Mouse (Mus musculus) forebrain, embryonic 15.5 days (tissue): ENCODE results near the gene Otud3. TPM values are rescaled to one million over a fixed set of nuclear protein-coding genes. Genes with fewer than 3 reads are reported as not detected.
"Not testable (repeated sequence)": the region's sequence is repeated elsewhere in the genome, so short reads cannot be mapped to it uniquely, and the experiment has no call there.

Experiments used
- ATAC-seq: fragments of 200-750 bp; cut with Nextera tagmentation; replicated peaks from 2 replicates; pipeline ENCODE4 v1.8.0; 2017; ENCODE audit warnings: mild to moderate bottlenecking, moderate TSS enrichment, moderate library complexity
- H3K27ac ChIP-seq: fragments of 300-500 bp; sonication (generic); replicated peaks from 2 replicates; pipeline ENCODE4 v1.5.1; 2015; ENCODE audit warnings: mild to moderate bottlenecking, inconsistent platforms
- H3K27me3 ChIP-seq: fragments of 300-500 bp; sonication (generic); 2 replicates; pipeline ENCODE4 v1.6.1; 2015; ENCODE audit warnings: inconsistent platforms
- H3K36me3 ChIP-seq: fragments of 300-500 bp; sonication (generic); 2 replicates; pipeline ENCODE4 v1.6.1; 2015; ENCODE audit warnings: mild to moderate bottlenecking, inconsistent platforms
- H3K4me1 ChIP-seq: fragments of 300-500 bp; sonication (generic); 2 replicates; pipeline ENCODE4 v1.6.1; 2015; ENCODE audit warnings: inconsistent platforms
- H3K4me2 ChIP-seq: fragments of 300-500 bp; sonication (generic); replicated peaks from 2 replicates; pipeline ENCODE4 v1.6.1; 2015; ENCODE audit warnings: mild to moderate bottlenecking, inconsistent platforms
- H3K4me3 ChIP-seq: fragments of 300-500 bp; sonication (generic); 2 replicates; pipeline ENCODE4 v1.5.1; 2015; ENCODE audit warnings: mild to moderate bottlenecking, inconsistent platforms
- H3K9ac ChIP-seq: fragments of 300-500 bp; sonication (generic); replicated peaks from 2 replicates; pipeline ENCODE4 v1.6.1; 2015; ENCODE audit warnings: mild to moderate bottlenecking, inconsistent platforms
- H3K9me3 ChIP-seq: fragments of 300-500 bp; sonication (generic); 2 replicates; pipeline ENCODE4 v1.6.1; 2016; ENCODE audit warnings: inconsistent platforms
- WGBS: fragments of 180-500 bp; shearing (Covaris S2); methylation state at CpG from one replicate; pipeline ENCODE4 v1.1.7; 2015; ENCODE audit warnings: mixed read lengths; 5-methylcytosine and 5-hydroxymethylcytosine counted together
- polyA plus RNA-seq: library from polyadenylated mRNA; unstranded; fragments of >200 nt; fragmentation: Nextera tagmentation; extraction: Ambion mirVana; gene quantifications from 2 replicates; pipeline ENCODE4 v1.2.1, GENCODE M21; 2015

Gene Otud3
- polyA plus RNA-seq, 1 experiment from 2014 or later = 2.7 TPM

- Histone ChIP-seq H3K9ac (no peak overlapping the region), H3K27ac (no peak overlapping the region), H3K9me3 (no peaks in the 10 kb centered on the region), H3K4me3 (no peak overlapping the region), H3K27me3 (no peaks in the 10 kb centered on the region), H3K36me3 (no peaks in the 10 kb centered on the region), H3K4me1 (0 out of 2 replicates have a peak, but pooled peaks cover 6% of the 10 kb centered on the region), H3K4me2 (no peak overlapping the region)
- 13% methylated on average over 6 of the region's 6 CpGs for WGBS
- ATAC-seq = no peak
Measured at GRCm38 (mm10) chr4:138884261-138884660, 29.5 kb downstream of the Otud3 start.

DNA sequence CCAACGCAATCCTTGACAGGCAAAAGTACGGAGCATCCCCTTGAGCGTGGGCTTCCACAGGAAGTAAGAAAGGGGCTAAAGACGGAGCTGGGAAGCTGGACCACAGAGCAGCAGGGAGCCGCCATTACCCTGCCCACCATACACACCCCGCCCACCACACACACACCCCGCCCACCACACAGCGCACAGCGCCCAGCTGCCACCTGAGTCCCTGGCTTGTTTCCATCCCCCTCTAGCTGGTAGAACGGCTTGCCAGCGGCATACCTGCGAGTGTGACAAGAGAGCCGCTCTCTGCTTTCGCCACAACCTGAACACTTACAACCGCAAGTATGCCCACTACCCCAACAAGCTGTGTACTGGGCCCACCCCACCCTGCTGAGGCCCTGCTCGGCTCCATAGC, 31.6 kb downstream of the Otud3 start:
- peak overlapping the region; percentile 10; the same call in 1 of the 2 replicates for H3K4me2 ChIP-seq
- H3K27ac ChIP-seq = no peak overlapping the region
- no peaks in the 10 kb centered on the region for H3K36me3 ChIP-seq
- H3K9me3 ChIP-seq = no peaks in the 10 kb centered on the region
- WGBS = 12% methylated on average over 16 of the region's 16 CpGs
- no peak overlapping the region for H3K4me3 ChIP-seq
- H3K9ac ChIP-seq = no peak overlapping the region
- ATAC-seq = no peak
- no peaks in the 10 kb centered on the region for H3K27me3 ChIP-seq
- H3K4me1 ChIP-seq = 0 out of 2 replicates have a peak, but pooled peaks cover 6% of the 10 kb centered on the region

GRCm38 (mm10) chr4:138880811-138881584, 32.7 kb downstream of the Otud3 start:
- no peak overlapping the region for H3K4me2 ChIP-seq
- no peaks in the 10 kb centered on the region for H3K36me3 ChIP-seq
- no peak for ATAC-seq
- H3K27me3 ChIP-seq = no peaks in the 10 kb centered on the region
- no peak overlapping the region for H3K27ac ChIP-seq
- no peak overlapping the region for H3K4me3 ChIP-seq
- WGBS = 81% methylated on average over 7 of the region's 7 CpGs
- no peak overlapping the region for H3K9ac ChIP-seq
- H3K9me3 ChIP-seq = no peaks in the 10 kb centered on the region
- 0 out of 2 replicates have a peak, but pooled peaks cover 6% of the 10 kb centered on the region for H3K4me1 ChIP-seq

DNA sequence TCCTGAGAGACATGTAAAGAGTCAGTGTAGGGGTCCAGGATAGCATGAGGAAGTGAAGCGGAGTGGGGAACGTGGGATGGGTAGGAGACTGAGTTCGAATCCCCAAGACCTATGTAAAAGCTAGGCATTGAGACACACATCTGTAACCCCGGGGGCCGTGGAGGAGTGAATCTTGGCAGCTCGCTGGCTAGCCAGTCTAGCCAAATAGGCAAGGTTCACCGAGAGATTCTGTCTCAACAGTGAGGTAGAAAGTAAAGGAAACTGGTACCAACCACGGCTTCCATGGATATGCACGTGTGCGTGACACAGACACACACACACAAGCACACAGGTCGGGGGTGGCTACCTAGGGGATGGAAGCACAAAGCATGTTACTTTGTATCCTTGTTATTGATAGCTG, 33.9 kb downstream of the Otud3 start:
- H3K4me2 ChIP-seq = no peak overlapping the region
- H3K36me3 ChIP-seq = no peaks in the 10 kb centered on the region
- ATAC-seq = no peak
- no peaks in the 10 kb centered on the region for H3K27me3 ChIP-seq
- H3K9ac ChIP-seq = no peak overlapping the region
- H3K4me1 ChIP-seq = 0 out of 2 replicates have a peak, but pooled peaks cover 6% of the 10 kb centered on the region
- no peak overlapping the region for H3K27ac ChIP-seq
- no peaks in the 10 kb centered on the region for H3K9me3 ChIP-seq
- H3K4me3 ChIP-seq = no peak overlapping the region
- 87% methylated on average over 11 of the region's 11 CpGs for WGBS

DNA sequence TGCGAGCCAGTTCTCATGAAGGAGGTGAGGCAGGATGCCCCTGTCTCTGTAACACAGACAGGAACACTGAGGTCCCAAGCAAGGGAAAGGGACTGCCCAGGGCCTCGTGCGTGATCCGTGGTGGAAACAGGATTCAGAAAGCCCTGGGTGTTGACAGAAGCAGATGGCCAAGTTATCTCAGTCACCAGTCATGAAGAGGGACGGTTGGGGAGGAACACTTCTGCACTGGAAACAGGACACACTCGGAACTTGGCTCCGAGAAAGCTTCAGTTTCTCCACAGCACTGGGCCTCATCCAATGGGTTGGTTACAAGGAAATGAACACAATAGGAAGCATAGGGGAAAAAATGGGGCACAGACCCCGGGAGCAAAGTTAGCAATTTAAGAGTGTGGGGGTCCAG, 35.0 kb downstream of the Otud3 start:
- Histone ChIP-seq H3K4me3 (no peak overlapping the region), H3K4me2 (no peak overlapping the region), H3K9me3 (no peaks in the 10 kb centered on the region), H3K9ac (no peak overlapping the region), H3K4me1 (0 out of 2 replicates have a peak, but pooled peaks cover 6% of the 10 kb centered on the region), H3K27me3 (no peaks in the 10 kb centered on the region), H3K36me3 (no peaks in the 10 kb centered on the region), H3K27ac (no peak overlapping the region)
- ATAC-seq = no peak
- 67% methylated on average over 8 of the region's 8 CpGs for WGBS

DNA sequence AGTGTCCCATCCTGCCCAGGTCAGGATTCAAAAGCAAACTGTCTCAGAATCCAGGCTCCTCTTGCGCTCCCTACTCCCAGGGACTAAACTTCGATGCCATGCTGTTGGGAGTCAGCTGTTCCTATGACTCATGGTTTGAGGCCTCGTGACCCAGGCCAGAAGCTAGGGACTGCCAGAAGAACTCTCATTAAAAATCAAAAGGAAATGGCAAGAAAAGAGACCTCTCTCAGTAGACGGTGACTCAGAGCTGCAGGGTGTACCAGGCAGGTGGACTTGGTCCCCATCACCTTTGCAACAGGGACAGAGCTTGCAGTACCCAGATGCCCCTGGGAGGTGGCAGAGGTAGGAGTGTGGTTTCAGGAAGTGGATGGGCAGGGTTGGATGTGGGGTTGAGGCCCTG, 36.0 kb downstream of the Otud3 start, which contains the start of gene Pla2g2e:
TSS of gene Pla2g2e (plus strand) at position 212 of the 400 bp plus-strand sequence.
- no peak within 1 kb of the TSS for H3K27ac ChIP-seq
- no peaks in the 10 kb centered on the region for H3K9me3 ChIP-seq
- H3K9ac ChIP-seq = no peak within 1 kb of the TSS
- 81% methylated on average over 4 of the region's 4 CpGs for WGBS
- no peak within 1 kb of the TSS for H3K4me3 ChIP-seq
- ATAC-seq = no peak
- H3K4me1 ChIP-seq = 0 out of 2 replicates have a peak, but pooled peaks cover 6% of the 10 kb centered on the region
- no peak within 1 kb of the TSS for H3K4me2 ChIP-seq
- no peaks in the 10 kb centered on the region for H3K27me3 ChIP-seq
- no peaks in the 10 kb centered on the region for H3K36me3 ChIP-seq

DNA sequence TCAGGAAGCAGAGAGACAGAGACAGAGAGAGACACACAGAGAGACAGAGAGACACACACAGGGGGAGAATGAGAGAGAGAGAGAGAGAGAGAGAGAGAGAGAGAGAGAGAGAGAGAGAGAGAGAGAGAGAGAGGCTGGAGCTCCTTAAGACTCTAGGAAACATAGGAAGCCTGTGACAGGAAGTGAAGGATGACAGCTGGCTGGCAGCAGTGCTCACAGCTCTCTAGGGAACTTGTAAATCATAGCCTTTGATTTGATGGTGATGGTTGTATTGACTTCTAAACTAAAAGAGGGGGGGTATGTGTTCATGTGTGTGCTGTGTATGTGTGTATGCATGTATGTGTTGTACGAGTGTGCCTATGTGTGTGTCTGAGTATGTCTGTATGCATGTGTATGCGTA, 37.8 kb downstream of the Otud3 start:
- Histone ChIP-seq H3K27ac (no peak overlapping the region), H3K9ac (no peak overlapping the region), H3K27me3 (no peaks in the 10 kb centered on the region), H3K4me2 (no peak overlapping the region), H3K4me3 (no peak overlapping the region), H3K9me3 (no peaks in the 10 kb centered on the region), H3K36me3 (no peaks in the 10 kb centered on the region), H3K4me1 (no peaks in the 10 kb centered on the region)
- no peak for ATAC-seq
- 99% methylated on average over 2 of the region's 2 CpGs for WGBS

- H3K4me1 ChIP-seq, ATAC-seq, H3K4me2 ChIP-seq, H3K4me3 ChIP-seq, H3K9ac ChIP-seq, H3K36me3 ChIP-seq, H3K27ac ChIP-seq, H3K9me3 ChIP-seq, H3K27me3 ChIP-seq: not testable (repeated sequence)
- WGBS = 71% methylated on average over 2 of the region's 2 CpGs
Measured at GRCm38 (mm10) chr4:138875275-138875674, 38.5 kb downstream of the Otud3 start.

DNA sequence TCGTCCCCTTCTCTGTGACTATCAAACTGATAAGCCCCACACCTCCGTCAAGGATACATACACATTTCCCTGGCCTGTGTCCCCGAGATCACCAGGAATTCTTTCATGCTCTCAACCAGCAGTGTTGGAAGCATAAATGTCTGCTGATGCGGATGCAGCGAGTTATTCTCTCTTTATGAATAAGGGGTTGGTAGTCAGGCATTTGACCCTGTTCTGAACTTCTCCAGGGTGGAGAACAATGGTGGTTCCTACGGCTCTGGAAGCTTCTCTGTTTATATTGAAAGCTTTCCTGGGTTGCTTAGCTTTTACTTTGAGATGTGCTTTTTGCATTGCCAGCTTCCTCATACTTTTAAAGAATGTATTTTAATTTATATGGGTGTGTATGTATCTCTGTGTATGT, 39.9 kb downstream of the Otud3 start, which contains the start of gene Gm13030:
TSS of gene Gm13030 (minus strand) at position 101 of the 400 bp plus-strand sequence.
- no peak within 1 kb of the TSS for H3K4me2 ChIP-seq
- H3K27ac ChIP-seq = no peak within 1 kb of the TSS
- no peaks in the 10 kb centered on the region for H3K9me3 ChIP-seq
- no peak within 1 kb of the TSS for H3K4me3 ChIP-seq
- H3K4me1 ChIP-seq = no peaks in the 10 kb centered on the region
- no peaks in the 10 kb centered on the region for H3K36me3 ChIP-seq
- ATAC-seq = no peak
- 84% methylated on average over 6 of the region's 6 CpGs for WGBS
- no peak within 1 kb of the TSS for H3K9ac ChIP-seq
- no peaks in the 10 kb centered on the region for H3K27me3 ChIP-seq

DNA sequence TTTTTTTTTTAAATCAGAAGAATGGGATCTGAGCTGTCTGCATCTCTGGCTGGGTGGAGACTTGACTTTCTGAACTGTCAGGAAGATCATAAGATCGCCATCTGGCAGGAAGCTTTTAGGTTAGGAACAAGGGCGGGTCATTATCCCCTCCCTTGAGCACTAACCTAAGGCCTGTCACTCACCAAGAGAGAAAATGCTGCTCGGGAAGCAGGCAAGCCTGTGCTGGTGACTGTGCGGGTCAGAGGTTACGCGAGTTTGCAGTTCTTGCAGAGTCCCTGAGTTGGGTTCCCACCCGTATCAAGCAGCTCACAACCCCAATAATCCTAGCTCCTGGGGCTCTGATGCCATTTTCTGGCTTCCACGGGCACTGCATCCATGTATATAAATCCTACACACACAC, 45.1 kb downstream of the Otud3 start:
- ATAC-seq = no peak
- Histone ChIP-seq H3K27me3 (no peaks in the 10 kb centered on the region), H3K36me3 (no peaks in the 10 kb centered on the region), H3K4me3 (no peak overlapping the region), H3K4me1 (no peaks in the 10 kb centered on the region), H3K4me2 (no peak overlapping the region), H3K9ac (no peak overlapping the region), H3K27ac (no peak overlapping the region), H3K9me3 (no peaks in the 10 kb centered on the region)
- WGBS = 57% methylated on average over 8 of the region's 8 CpGs

GRCm38 (mm10) chr4:138866413-138866812, 47.3 kb downstream of the Otud3 start:
- no peak overlapping the region for H3K9ac ChIP-seq
- H3K27ac ChIP-seq = no peak overlapping the region
- 12% methylated on average over 7 of the region's 7 CpGs for WGBS
- ATAC-seq = no peak
- H3K4me2 ChIP-seq = no peak overlapping the region
- no peaks in the 10 kb centered on the region for H3K27me3 ChIP-seq
- H3K4me3 ChIP-seq = no peak overlapping the region
- no peaks in the 10 kb centered on the region for H3K36me3 ChIP-seq
- no peaks in the 10 kb centered on the region for H3K9me3 ChIP-seq
- no peaks in the 10 kb centered on the region for H3K4me1 ChIP-seq

DNA sequence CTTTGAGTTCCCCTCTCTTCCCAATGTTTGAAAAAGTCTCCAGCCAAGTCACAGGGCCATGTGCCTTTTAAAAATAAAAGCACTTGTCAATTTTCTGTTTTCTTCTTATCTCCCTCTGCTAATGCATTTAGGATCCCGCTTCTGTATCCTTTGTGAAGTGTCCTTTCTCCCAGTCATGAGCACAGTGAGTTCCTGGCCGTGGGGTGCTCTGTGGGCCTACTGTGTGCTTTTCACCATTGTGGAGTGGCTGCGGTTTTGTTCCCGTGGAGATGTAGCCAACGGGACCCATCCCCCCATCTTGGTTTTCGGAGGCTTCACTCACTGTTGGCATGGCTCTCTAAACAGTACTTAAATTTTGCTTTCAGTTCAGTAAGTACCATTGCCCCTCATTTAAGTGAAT, 47.8 kb downstream of the Otud3 start:
- H3K4me3 ChIP-seq = no peak overlapping the region
- WGBS = 69% methylated on average over 6 of the region's 6 CpGs
- H3K36me3 ChIP-seq = no peaks in the 10 kb centered on the region
- no peak overlapping the region for H3K4me2 ChIP-seq
- no peak overlapping the region for H3K9ac ChIP-seq
- H3K27me3 ChIP-seq = no peaks in the 10 kb centered on the region
- H3K27ac ChIP-seq = no peak overlapping the region
- no peaks in the 10 kb centered on the region for H3K4me1 ChIP-seq
- no peak for ATAC-seq
- no peaks in the 10 kb centered on the region for H3K9me3 ChIP-seq

- Histone ChIP-seq H3K27me3 (no peaks in the 10 kb centered on the region), H3K9ac (no peak overlapping the region), H3K9me3 (no peaks in the 10 kb centered on the region), H3K27ac (no peak overlapping the region), H3K4me2 (no peak overlapping the region), H3K4me1 (peaks cover 2% of the 10 kb centered on the region; the same call in 1 of the 2 replicates), H3K4me3 (no peak overlapping the region), H3K36me3 (no peaks in the 10 kb centered on the region)
- 42% methylated on average over 5 of the region's 5 CpGs for WGBS
- no peak for ATAC-seq
Measured at GRCm38 (mm10) chr4:138865092-138865491, 48.7 kb downstream of the Otud3 start.
